Mouse (Mus musculus) ES-E14 (cell line): ENCODE results near the gene Aldh3b3. TPM values are rescaled to one million over a fixed set of nuclear protein-coding genes. Genes with fewer than 3 reads are reported as not detected.
A peak's percentile ranks its signal among the peaks of the same experiment; 100 is the strongest.

Source experiments
- DNase-seq: peaks from one replicate; pipeline ENCODE4 v3.0.0-alpha.2; 2013; ENCODE audit warnings: low read depth, low spot score
- H3K27ac ChIP-seq: 2 replicates; pipeline ENCODE4 v1.5.1; 2012; ENCODE audit warnings: low read depth, mild to moderate bottlenecking, low read length, moderate library complexity, mixed read lengths; ENCODE audit not compliant: poor library complexity, insufficient read depth, severe bottlenecking
- H3K36me3 ChIP-seq: 2 replicates; pipeline ENCODE4 v1.6.1; 2012; ENCODE audit warnings: mild to moderate bottlenecking, low read length, moderate library complexity, mixed read lengths; ENCODE audit not compliant: control insufficient read depth, poor library complexity, insufficient read depth, severe bottlenecking
- H3K4me1 ChIP-seq, 2 experiments: fragments of 150-350 bp in 1 of 2; sonication (generic) in 1 of 2; 2 replicates each; pipeline ENCODE4 v1.6.1; 2012; ENCODE audit warnings: low read length in 2 of 2, mild to moderate bottlenecking in 1 of 2, mixed read lengths in 1 of 2; ENCODE audit not compliant: control insufficient read depth in 2 of 2, insufficient read depth in 2 of 2, poor library complexity in 1 of 2
- H3K4me3 ChIP-seq, 2 experiments: fragments of 150-350 bp in 1 of 2; sonication (generic) in 1 of 2; 2 replicates each; pipeline ENCODE4 v1.5.1; 2012; ENCODE audit warnings: low read length in 2 of 2, low read depth in 1 of 2, mild to moderate bottlenecking in 1 of 2, mixed read lengths in 1 of 2; ENCODE audit not compliant: insufficient read depth in 1 of 2, poor library complexity in 1 of 2, severe bottlenecking in 1 of 2
- H3K9ac ChIP-seq: 2 replicates; pipeline ENCODE4 v1.6.1; 2012; ENCODE audit warnings: low read depth, mild to moderate bottlenecking, low read length, mixed read lengths; ENCODE audit not compliant: poor library complexity, insufficient read depth, severe bottlenecking
- H3K9me3 ChIP-seq: fragments of 150-350 bp; sonication (generic); 2 replicates; pipeline ENCODE4 v1.6.1; 2012; ENCODE audit warnings: low read depth, mild to moderate bottlenecking, low read length; ENCODE audit not compliant: control insufficient read depth, insufficient read depth
- CHD2 ChIP-seq: IDR thresholded peaks from 2 replicates; pipeline ENCODE4 v1.6.1; 2014; ENCODE audit warnings: mild to moderate bottlenecking, low read depth, low read length, inconsistent platforms
- HCFC1 ChIP-seq: IDR thresholded peaks from 2 replicates; pipeline ENCODE4 v1.6.1; 2012; ENCODE audit warnings: low read length, inconsistent platforms, borderline replicate concordance; ENCODE audit not compliant: insufficient read depth
- MAFK ChIP-seq: IDR thresholded peaks from 2 replicates; pipeline ENCODE4 v1.6.1; 2014; ENCODE audit warnings: mild to moderate bottlenecking, low read depth, low read length, inconsistent platforms; ENCODE audit not compliant: insufficient read depth
- ZC3H11A ChIP-seq: IDR thresholded peaks from 2 replicates; pipeline ENCODE4 v1.6.1; 2012; ENCODE audit warnings: low read depth, mild to moderate bottlenecking, inconsistent platforms, low read length, borderline replicate concordance
- ZNF384 ChIP-seq: IDR thresholded peaks from 2 replicates; pipeline ENCODE4 v1.6.1; 2012; ENCODE audit warnings: low read depth, low read length, inconsistent platforms
- in situ Hi-C, 2 experiments: fragments of 600-800 bp; cut with MboI; formaldehyde crosslinking; loops; one replicate each; pipeline ENCODE4 v1.15.1; 2025; ENCODE audit warnings: low sequenced_read_pairs in 2 of 2, inconsistent platforms in 1 of 2; ENCODE audit not compliant: unreplicated experiment in 2 of 2
- total RNA-seq: library from RNA; depleted of rRNA; stranded (reverse); fragments of 300-350 nt; gene quantifications from 2 replicates; pipeline ENCODE4 v1.2.3, GENCODE M21; 2012

Gene Aldh3b3
- total RNA-seq, 1 experiment = not detected

- Histone ChIP-seq H3K36me3 (no peaks in the 10 kb centered on the region), H3K27ac (no peak overlapping the region), H3K4me1 (peaks cover 2 to 13% of the 10 kb centered on the region in 2 experiments; a peak in 3 of 4 replicates), H3K4me3 (no peak overlapping the region), H3K9me3 (no peaks in the 10 kb centered on the region), H3K9ac (no peak overlapping the region)
- no peak for DNase-seq
- no peak for TF ChIP-seq MAFK
- TF ChIP-seq CHD2 = no peak
- no peak for TF ChIP-seq ZNF384
- no peak for TF ChIP-seq ZC3H11A
- no peak for TF ChIP-seq HCFC1
- in situ Hi-C loops = no loop called here
These were observed 30.5 kb upstream of the Aldh3b3 start for GRCm38 (mm10) chr19:3927989-3928388.

DNA sequence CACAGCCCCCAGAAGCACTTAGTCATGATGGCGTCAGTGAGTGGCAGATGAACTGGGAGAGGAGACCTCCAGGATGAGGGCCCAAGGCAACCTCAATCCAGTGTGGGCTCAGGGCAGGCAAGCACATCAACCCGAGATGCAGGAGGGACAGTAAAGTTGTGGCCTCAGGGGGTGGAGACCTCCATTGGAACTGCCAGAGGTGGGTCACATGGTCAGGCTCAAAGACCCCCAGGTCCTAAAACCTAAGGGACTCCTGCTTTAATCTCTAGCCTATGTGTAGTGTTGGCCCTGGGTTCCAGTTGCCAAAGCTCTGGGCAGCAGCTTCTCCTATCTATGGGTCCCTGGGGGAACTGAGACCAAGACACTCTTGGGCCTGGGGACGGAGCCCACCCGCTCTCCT lies 29.7 kb upstream of the Aldh3b3 start:
- TF ChIP-seq ZNF384 = no peak
- TF ChIP-seq CHD2 = no peak
- TF ChIP-seq ZC3H11A = no peak
- Histone ChIP-seq H3K9me3 (no peaks in the 10 kb centered on the region), H3K9ac (no peak overlapping the region), H3K4me3 (no peak overlapping the region), H3K27ac (no peak overlapping the region), H3K4me1 (peaks cover 2 to 13% of the 10 kb centered on the region in 2 experiments; a peak in 2 of 4 replicates), H3K36me3 (no peaks in the 10 kb centered on the region)
- no peak for DNase-seq
- in situ Hi-C loops = no loop called here

DNA sequence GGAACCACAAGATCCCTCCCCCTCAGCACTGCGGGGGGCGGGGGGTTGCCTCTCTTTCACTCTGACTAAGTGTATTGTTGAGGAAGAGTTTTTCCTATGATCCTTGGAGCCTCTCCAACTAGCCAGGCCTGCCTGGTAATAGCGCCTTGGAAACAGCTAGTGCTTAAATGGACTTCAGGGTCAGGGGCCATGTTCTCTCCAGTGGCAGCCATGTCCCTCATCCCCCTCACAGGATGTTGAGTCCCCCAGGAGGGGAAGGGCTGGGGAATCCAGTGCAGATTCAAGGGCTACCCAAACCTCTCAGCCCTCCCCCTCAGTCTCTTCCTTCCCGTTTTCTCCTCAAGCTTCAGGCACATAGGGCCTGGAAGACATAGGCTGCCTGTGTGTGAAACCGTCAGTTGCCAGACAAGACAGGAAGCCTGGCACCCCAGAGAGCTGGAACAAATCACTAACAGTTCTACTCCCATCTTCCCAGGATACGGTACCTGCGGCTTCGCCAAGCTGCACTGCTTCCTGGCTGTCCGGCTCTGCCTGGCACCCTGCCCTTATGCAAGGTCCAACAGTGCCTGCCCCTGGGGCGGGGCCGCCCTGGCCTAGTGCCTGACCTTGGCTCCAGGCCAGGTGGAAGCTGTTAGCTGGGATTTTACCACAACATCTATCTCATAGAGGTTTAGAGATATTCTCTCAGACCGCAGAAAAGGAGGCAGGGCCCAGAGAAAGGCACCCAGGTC lies 29.1 kb upstream of the Aldh3b3 start, which contains the start of gene Aldh3b1:
TSS of gene Aldh3b1 (minus strand) at position 598 of the 731 bp plus-strand sequence.
- Histone ChIP-seq H3K9me3 (no peaks in the 10 kb centered on the region), H3K27ac (no peak within 1 kb of the TSS), H3K9ac (peak within 1 kb of the TSS; percentile 56), H3K4me3 (peak within 1 kb of the TSS; percentile 28 to 56), H3K36me3 (no peaks in the 10 kb centered on the region), H3K4me1 (peaks cover 2 to 13% of the 10 kb centered on the region in 2 experiments; a peak in 2 of 4 replicates)
- in situ Hi-C loops = no loop called here
- TF ChIP-seq CHD2 = no peak
- TF ChIP-seq ZNF384 = no peak
- no peak for TF ChIP-seq MAFK
- TF ChIP-seq ZC3H11A = no peak
- TF ChIP-seq HCFC1 = no peak
- DNase-seq = no peak

DNA sequence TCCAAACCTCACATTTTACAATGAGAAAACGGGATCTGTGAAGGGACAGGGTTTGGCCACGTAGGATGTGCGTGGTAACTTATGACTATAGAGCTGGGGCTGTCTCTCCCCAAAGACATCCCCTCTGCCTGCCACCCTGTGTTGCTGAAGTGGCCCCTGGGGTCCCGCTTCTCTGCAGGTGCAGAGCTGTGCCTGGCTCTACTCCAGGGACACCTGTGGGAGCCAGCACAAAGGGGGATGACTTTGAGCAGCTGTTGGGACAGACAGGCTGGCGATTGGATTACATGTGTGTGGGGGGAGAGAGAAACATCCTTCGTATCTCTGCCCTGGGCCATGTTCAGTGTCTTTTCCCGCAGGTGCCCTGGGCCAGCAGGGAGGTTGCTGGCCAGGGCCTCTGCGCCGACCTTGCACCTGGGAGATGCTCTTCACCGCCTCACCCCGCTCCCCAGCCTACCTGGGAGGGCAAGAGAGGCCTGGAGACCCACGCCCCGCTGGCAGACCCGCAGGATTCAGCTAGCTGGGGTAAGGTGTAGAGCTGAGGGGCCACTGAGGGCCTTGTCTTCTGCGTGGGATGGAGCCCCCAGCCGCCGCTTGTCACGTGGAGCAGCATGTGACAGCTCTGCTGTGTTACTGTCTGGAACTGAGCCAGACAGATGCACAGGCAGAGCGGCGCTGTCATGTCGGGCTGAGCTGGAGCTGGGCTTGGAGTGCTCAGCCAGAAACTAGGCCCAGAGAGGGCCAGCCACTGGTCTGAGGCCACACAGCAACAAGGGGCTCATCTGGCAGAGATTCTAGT lies 28.0 kb upstream of the Aldh3b3 start:
- H3K36me3 ChIP-seq = no peaks in the 10 kb centered on the region
- no peak overlapping the region for H3K27ac ChIP-seq
- TF ChIP-seq HCFC1 (no peak), MAFK (no peak), ZC3H11A (no peak), ZNF384 (no peak), CHD2 (no peak)
- peak overlapping the region; percentile 28 to 56 for H3K4me3 ChIP-seq
- DNase-seq = no peak
- H3K9me3 ChIP-seq = no peaks in the 10 kb centered on the region
- H3K9ac ChIP-seq = peak overlapping the region; percentile 56
- in situ Hi-C loops = no loop called here
- peaks cover 2 to 13% of the 10 kb centered on the region in 2 experiments; a peak in 2 of 4 replicates for H3K4me1 ChIP-seq
